Mouse (Mus musculus) forebrain, embryonic 11.5 days (tissue): ENCODE measurements around the gene Col24a1. TPM values are rescaled to one million over a fixed set of nuclear protein-coding genes. Genes with fewer than 3 reads are reported as not detected.

Source experiments
- ATAC-seq: fragments of 200-750 bp; cut with Nextera tagmentation; replicated peaks from 2 replicates; pipeline ENCODE4 v1.8.0; 2017; ENCODE audit warnings: moderate TSS enrichment; ENCODE audit not compliant: low FRiP score
- DNase-seq: peaks from one replicate; pipeline ENCODE4 v3.0.0-alpha.2; 2017; ENCODE audit warnings: low spot score
- H3K27ac ChIP-seq: fragments of 300-500 bp; sonication (generic); 2 replicates; pipeline ENCODE4 v1.5.1; 2014; ENCODE audit warnings: low read depth, low read length
- H3K27me3 ChIP-seq: fragments of 300-500 bp; sonication (generic); 2 replicates; pipeline ENCODE4 v1.6.1; 2014; ENCODE audit warnings: mild to moderate bottlenecking, low read length, mixed read lengths; ENCODE audit not compliant: control insufficient read depth, insufficient read depth
- H3K36me3 ChIP-seq: fragments of 300-500 bp; sonication (generic); 2 replicates; pipeline ENCODE4 v1.6.1; 2014; ENCODE audit warnings: mild to moderate bottlenecking, low read length, moderate library complexity, mixed read lengths; ENCODE audit not compliant: control insufficient read depth, insufficient read depth
- H3K4me1 ChIP-seq: fragments of 300-500 bp; sonication (generic); replicated peaks from 2 replicates; pipeline ENCODE4 v1.6.1; 2014; ENCODE audit warnings: low read length, mixed read lengths; ENCODE audit not compliant: control insufficient read depth, insufficient read depth
- H3K4me2 ChIP-seq: fragments of 300-500 bp; sonication (generic); 2 replicates; pipeline ENCODE4 v1.6.1; 2014; ENCODE audit warnings: low read depth, mild to moderate bottlenecking, low read length, moderate library complexity, mixed read lengths; ENCODE audit not compliant: severe bottlenecking
- H3K4me3 ChIP-seq: fragments of 300-500 bp; sonication (generic); 2 replicates; pipeline ENCODE4 v1.5.1; 2014; ENCODE audit warnings: low read depth, low read length
- H3K9ac ChIP-seq: fragments of 300-500 bp; sonication (generic); 2 replicates; pipeline ENCODE4 v1.6.1; 2014; ENCODE audit warnings: low read length
- H3K9me3 ChIP-seq: fragments of 300-500 bp; sonication (generic); 2 replicates; pipeline ENCODE4 v1.6.1; 2016; ENCODE audit warnings: low read length, mixed read lengths; ENCODE audit not compliant: control insufficient read depth
- WGBS: fragments of 180-500 bp; shearing (Covaris S2); extraction: QIAGEN DNeasy Blood & Tissue Kit; methylation state at CpG from one replicate; pipeline ENCODE4 v1.1.7; 2014; 5-methylcytosine and 5-hydroxymethylcytosine counted together
- polyA plus RNA-seq: library from polyadenylated mRNA; unstranded; fragments of >200 nt; fragmentation: Nextera tagmentation; extraction: Ambion mirVana; gene quantifications from 2 replicates; pipeline ENCODE4 v1.2.1, GENCODE M21; 2014

Gene Col24a1
- polyA plus RNA-seq, 1 experiment from 2014 or later: 0.61 TPM

GRCm38 (mm10) chr3:145408045-145408444, 115.8 kb downstream of the Col24a1 start:
- 62% methylated on average over 3 of the region's 3 CpGs for WGBS
- H3K4me1 ChIP-seq: no peaks in the 10 kb centered on the region
- no peaks in the 10 kb centered on the region for H3K9me3 ChIP-seq
- no peak overlapping the region for H3K27ac ChIP-seq
- H3K4me3 ChIP-seq: no peak overlapping the region
- no peak overlapping the region for H3K9ac ChIP-seq
- no peak overlapping the region for H3K4me2 ChIP-seq
- ATAC-seq (no peak), DNase-seq (peak; percentile 65)
- no peaks in the 10 kb centered on the region for H3K27me3 ChIP-seq
- H3K36me3 ChIP-seq: no peaks in the 10 kb centered on the region

GRCm38 (mm10) chr3:145412137-145412536, 119.9 kb downstream of the Col24a1 start:
- Histone ChIP-seq H3K4me2 (no peak overlapping the region), H3K4me3 (no peak overlapping the region), H3K36me3 (no peaks in the 10 kb centered on the region), H3K4me1 (no peaks in the 10 kb centered on the region), H3K9ac (no peak overlapping the region), H3K9me3 (no peaks in the 10 kb centered on the region), H3K27ac (no peak overlapping the region), H3K27me3 (no peaks in the 10 kb centered on the region)
- ATAC-seq (no peak), DNase-seq (no peak)
- WGBS: 37% methylated on average over 4 of the region's 4 CpGs

GRCm38 (mm10) chr3:145414362-145414761, 122.1 kb downstream of the Col24a1 start:
- Histone ChIP-seq H3K4me2 (no peak overlapping the region), H3K27ac (no peak overlapping the region), H3K27me3 (no peaks in the 10 kb centered on the region), H3K9me3 (no peaks in the 10 kb centered on the region), H3K4me3 (no peak overlapping the region), H3K9ac (no peak overlapping the region), H3K4me1 (no peaks in the 10 kb centered on the region), H3K36me3 (no peaks in the 10 kb centered on the region)
- DNase-seq (no peak), ATAC-seq (no peak)
- 99% methylated on average over 3 of the region's 3 CpGs for WGBS

- Histone ChIP-seq H3K27ac (no peak overlapping the region), H3K4me2 (no peak overlapping the region), H3K9me3 (no peaks in the 10 kb centered on the region), H3K27me3 (no peaks in the 10 kb centered on the region), H3K4me1 (no peaks in the 10 kb centered on the region), H3K4me3 (no peak overlapping the region), H3K36me3 (no peaks in the 10 kb centered on the region), H3K9ac (no peak overlapping the region)
- no peak for DNase-seq
- WGBS: 83% methylated on average over 9 of the region's 9 CpGs
- no peak for ATAC-seq
Observed at GRCm38 (mm10) chr3:145417809-145418208, 125.5 kb downstream of the Col24a1 start.

- Histone ChIP-seq H3K36me3 (no peaks in the 10 kb centered on the region), H3K4me3 (no peak overlapping the region), H3K4me1 (no peaks in the 10 kb centered on the region), H3K27ac (no peak overlapping the region), H3K9ac (no peak overlapping the region), H3K9me3 (no peaks in the 10 kb centered on the region), H3K4me2 (no peak overlapping the region), H3K27me3 (no peaks in the 10 kb centered on the region)
- 81% methylated on average over 2 of the region's 2 CpGs for WGBS
- DNase-seq (no peak), ATAC-seq (no peak)
Observed at GRCm38 (mm10) chr3:145420421-145420820, 128.1 kb downstream of the Col24a1 start.

- no peaks in the 10 kb centered on the region for H3K27me3 ChIP-seq
- no peak overlapping the region for H3K4me2 ChIP-seq
- no peaks in the 10 kb centered on the region for H3K36me3 ChIP-seq
- WGBS: 89% methylated on average over 3 of the region's 3 CpGs
- no peak for ATAC-seq
- H3K9me3 ChIP-seq: no peaks in the 10 kb centered on the region
- DNase-seq: no peak
- H3K9ac ChIP-seq: no peak overlapping the region
- no peaks in the 10 kb centered on the region for H3K4me1 ChIP-seq
- no peak overlapping the region for H3K4me3 ChIP-seq
- no peak overlapping the region for H3K27ac ChIP-seq
Observed at GRCm38 (mm10) chr3:145422044-145422443, 129.8 kb downstream of the Col24a1 start.

GRCm38 (mm10) chr3:145438352-145438751, 146.1 kb downstream of the Col24a1 start:
- H3K36me3 ChIP-seq: no peaks in the 10 kb centered on the region
- WGBS: 90% methylated on average over 7 of the region's 7 CpGs
- no peak overlapping the region for H3K9ac ChIP-seq
- H3K27me3 ChIP-seq: no peaks in the 10 kb centered on the region
- no peaks in the 10 kb centered on the region for H3K4me1 ChIP-seq
- no peak overlapping the region for H3K4me3 ChIP-seq
- DNase-seq (no peak), ATAC-seq (no peak)
- H3K4me2 ChIP-seq: no peak overlapping the region
- no peaks in the 10 kb centered on the region for H3K9me3 ChIP-seq
- no peak overlapping the region for H3K27ac ChIP-seq

GRCm38 (mm10) chr3:145439086-145439485, 146.8 kb downstream of the Col24a1 start:
- H3K4me3 ChIP-seq: no peak overlapping the region
- 86% methylated on average over 7 of the region's 7 CpGs for WGBS
- ATAC-seq: no peak

GRCm38 (mm10) chr3:145440993-145441392, 148.7 kb downstream of the Col24a1 start:
- no peaks in the 10 kb centered on the region for H3K9me3 ChIP-seq
- no peak overlapping the region for H3K4me2 ChIP-seq
- DNase-seq: no peak
- no peak overlapping the region for H3K27ac ChIP-seq
- 61% methylated on average over 1 of the region's 1 CpGs for WGBS
- H3K4me3 ChIP-seq: no peak overlapping the region
- no peak overlapping the region for H3K9ac ChIP-seq
- H3K36me3 ChIP-seq: no peaks in the 10 kb centered on the region
- no peaks in the 10 kb centered on the region for H3K27me3 ChIP-seq
- no peaks in the 10 kb centered on the region for H3K4me1 ChIP-seq
- no peak for ATAC-seq

More at GRCm38 (mm10) chr3:145439086-145439485, 146.8 kb downstream of the Col24a1 start:
- Histone ChIP-seq H3K9ac (no peak overlapping the region), H3K36me3 (no peaks in the 10 kb centered on the region), H3K27me3 (no peaks in the 10 kb centered on the region), H3K9me3 (no peaks in the 10 kb centered on the region), H3K27ac (no peak overlapping the region), H3K4me1 (no peaks in the 10 kb centered on the region), H3K4me2 (no peak overlapping the region)
- DNase-seq: no peak
